Mouse (Mus musculus) thymus, adult 2 months (tissue): ENCODE data around the gene Gm11444.

Experiments
- CTCF ChIP-seq: fragments of 200-500 bp; IDR thresholded peaks from 2 replicates; pipeline ENCODE4 v1.5.1; 2012; ENCODE audit warnings: mild to moderate bottlenecking, control low read depth, low read length, moderate library complexity, borderline replicate concordance; ENCODE audit not compliant: control insufficient read depth, poor library complexity, insufficient read depth; ENCODE audit errors: extremely low read depth
- POLR2A ChIP-seq: fragments of 200-500 bp; IDR thresholded peaks from 2 replicates; pipeline ENCODE4 v1.6.1; 2012; ENCODE audit warnings: mild to moderate bottlenecking, low read length, control low read depth, moderate library complexity; ENCODE audit not compliant: control insufficient read depth, poor library complexity, insufficient read depth; ENCODE audit errors: extremely low read depth

DNA sequence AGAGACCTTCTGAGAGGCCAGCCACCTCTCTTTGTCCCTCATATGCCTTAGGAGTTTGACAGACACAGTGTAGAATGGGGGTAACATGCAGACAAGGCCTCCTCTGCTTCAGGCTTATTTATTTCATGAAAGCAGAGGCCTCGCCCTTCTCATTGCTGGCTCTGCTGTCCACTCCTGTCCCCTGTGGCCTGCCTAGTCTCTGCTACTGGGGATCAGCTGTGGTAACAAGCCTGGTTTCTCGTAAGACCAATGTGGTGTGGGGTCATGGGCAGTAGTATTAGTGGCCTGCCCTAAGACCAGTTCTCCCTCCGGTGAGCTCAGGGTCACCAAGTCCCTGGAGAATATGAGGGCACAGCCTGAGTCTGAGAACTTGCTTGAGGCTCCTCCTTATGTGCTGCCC is 29.2 kb downstream of the Gm11444 start:
- no peak for TF ChIP-seq CTCF
- TF ChIP-seq POLR2A: no peak
